10 mouse cellular contexts compared by ENCODE assay signal in genomic region chr12:13100505-13101354, GRCm38 (mm10).
A peak's percentile ranks its signal among the peaks of the same experiment; 100 is the strongest.
DNase-seq lines count a peak whose midpoint lies in the region; ATAC-seq and TF ChIP-seq lines count a peak whose summit lies in the region.
"Had no signal": no experiment of that assay in that cellular context is flagged by ENCODE, and none has a peak within 500 bp of the region (broad histone marks: within the 10 kb centered on the region; RNA-seq: fewer than 3 reads in every experiment).

No protein-coding gene starts in this region.

- intact Hi-C loops in left cerebral cortex, postnatal 4 days (cut with DNase I) = no loop called here

- H3K4me3 ChIP-seq in hindbrain, postnatal 0 days (ENCODE audit: low read length) = no peak overlapping the region
- no peak overlapping the region for H3K4me3 ChIP-seq in midbrain, embryonic 15.5 days
- H3K4me3 ChIP-seq: myocyte had no signal

- peak; percentile 48 for DNase-seq in left cerebral cortex, postnatal 4 days
- DNase-seq in left cerebral cortex, adult 18-20 months (ENCODE audit: low spot score in 2 of 2) = no peak
- DNase-seq in embryo, embryonic 11 days = peak; percentile 49
- DNase-seq in hindbrain, postnatal 0 days (ENCODE audit: low spot score) = peak; percentile 48
- no peak for DNase-seq in cerebellum, postnatal 36 days
- no peak for DNase-seq in frontal cortex, postnatal 36 days (ENCODE audit: low spot score in 2 of 2)
- DNase-seq: cerebellum, postnatal 25 days had no signal

- H3K9me3 ChIP-seq in hindbrain, postnatal 0 days (ENCODE audit: low read length) = no peaks in the 10 kb centered on the region
- no peaks in the 10 kb centered on the region for H3K9me3 ChIP-seq in midbrain, embryonic 15.5 days

- H3K9ac ChIP-seq in hindbrain, postnatal 0 days (replicated peaks; ENCODE audit: low read length) = no peak overlapping the region
- no peak overlapping the region for H3K9ac ChIP-seq in midbrain, embryonic 15.5 days

- H3K4me2 ChIP-seq in hindbrain, postnatal 0 days (ENCODE audit: low read depth, low read length) = no peak overlapping the region
- H3K4me2 ChIP-seq in midbrain, embryonic 15.5 days = no peak overlapping the region

- H3K27me3 ChIP-seq in hindbrain, postnatal 0 days (ENCODE audit: insufficient read depth, low read length) = no peaks in the 10 kb centered on the region
- no peaks in the 10 kb centered on the region for H3K27me3 ChIP-seq in midbrain, embryonic 15.5 days (replicated peaks)

- no peak for TF ChIP-seq CTCF in hindbrain, postnatal 0 days (IDR thresholded peaks at IDR 0.05; ENCODE audit: low read depth)

- H3K4me1 ChIP-seq in hindbrain, postnatal 0 days (ENCODE audit: insufficient read depth, low read length) = peaks cover 8% of the 10 kb centered on the region
- peaks cover 8% of the 10 kb centered on the region; the same call in 1 of the 2 replicates for H3K4me1 ChIP-seq in midbrain, embryonic 15.5 days

- no peaks in the 10 kb centered on the region for H3K36me3 ChIP-seq in hindbrain, postnatal 0 days (ENCODE audit: insufficient read depth, low read length)
- no peaks in the 10 kb centered on the region for H3K36me3 ChIP-seq in midbrain, embryonic 15.5 days (replicated peaks)

- 22% methylated on average over 12 of the region's 12 CpGs for WGBS in hindbrain, postnatal 0 days
- WGBS in midbrain, embryonic 15.5 days = 27% methylated on average over 12 of the region's 12 CpGs

- ATAC-seq in hindbrain, postnatal 0 days = no peak
- peak; percentile 41; the same call in 1 of the 2 replicates for ATAC-seq in midbrain, embryonic 15.5 days (replicated peaks)
- ATAC-seq in erythroid progenitor cell, adult 5-6 weeks (replicated peaks; ENCODE audit: low FRiP score, poor library complexity, severe bottlenecking) = no peak

- no peak overlapping the region for H3K27ac ChIP-seq in hindbrain, postnatal 0 days
- H3K27ac ChIP-seq in midbrain, embryonic 15.5 days = no peak overlapping the region

Comparison
In these comparisons a context has a peak if more than half of its experiments do, and no peak if none do; other contexts are left out.
1. DNase-seq: peak in left cerebral cortex, postnatal 4 days (single experiment), embryo, embryonic 11 days (single experiment) and hindbrain, postnatal 0 days (single experiment); none in left cerebral cortex, adult 18-20 months (0 of 2), cerebellum, postnatal 36 days (0 of 2) and frontal cortex, postnatal 36 days (0 of 2).